Comparison of ENCODE assay signal across 23 mouse cellular contexts in the genomic region with DNA sequence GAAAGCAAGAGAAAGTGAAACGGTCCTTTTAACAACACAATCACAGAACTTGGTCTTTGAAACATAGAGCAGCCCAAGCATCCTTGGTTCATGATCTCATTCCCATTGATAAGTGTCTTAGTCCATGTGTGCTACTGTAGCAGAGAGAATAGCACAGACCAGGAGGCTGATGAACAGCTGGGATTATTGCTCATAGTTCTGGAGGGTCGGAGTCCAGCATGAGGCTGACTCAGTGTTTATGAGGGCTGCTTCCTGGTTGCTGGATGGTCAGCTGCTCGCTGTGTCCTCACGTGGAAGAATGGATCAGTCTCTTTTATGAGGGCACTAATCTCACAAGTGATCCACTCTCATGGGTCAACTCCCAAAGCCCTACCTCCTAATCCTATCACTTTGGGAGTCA.
A peak's percentile ranks its signal among the peaks of the same experiment; 100 is the strongest.
DNase-seq lines count a peak whose midpoint lies in the region; ATAC-seq and TF ChIP-seq lines count a peak whose summit lies in the region.
"Had no signal": no experiment of that assay in that cellular context is flagged by ENCODE, and none has a peak within 500 bp of the region (broad histone marks: within the 10 kb centered on the region; RNA-seq: fewer than 3 reads in every experiment).

No protein-coding gene starts in this region.

- H3K4me2 ChIP-seq in CH12.LX (ENCODE audit: insufficient read depth, low read depth, poor library complexity, severe bottlenecking), result peak overlapping the region; percentile 30; the same call in 1 of the 2 replicates
- H3K4me2 ChIP-seq in intestine, embryonic 14.5 days (ENCODE audit: low read length), result no peak overlapping the region
- H3K4me2 ChIP-seq in intestine, postnatal 0 days (replicated peaks; ENCODE audit: low read depth), result no peak overlapping the region
- H3K4me2 ChIP-seq: forebrain, embryonic 13.5 days; heart, embryonic 12.5 days; heart, embryonic 15.5 days; hindbrain, embryonic 15.5 days had no signal

- no peaks in the 10 kb centered on the region for H3K79me2 ChIP-seq in CH12.LX (replicated peaks; ENCODE audit: control insufficient read depth, extremely low read depth, insufficient read depth, poor library complexity, severe bottlenecking)

- H3K9me3 ChIP-seq in CH12.LX (replicated peaks; ENCODE audit: low read length), result no peaks in the 10 kb centered on the region
- H3K9me3 ChIP-seq in intestine, embryonic 14.5 days (ENCODE audit: control insufficient read depth, low read length), result no peaks in the 10 kb centered on the region
- H3K9me3 ChIP-seq in intestine, postnatal 0 days (ENCODE audit: control insufficient read depth), result no peaks in the 10 kb centered on the region
- H3K9me3 ChIP-seq: forebrain, embryonic 10.5 days; forebrain, embryonic 13.5 days; G1E; heart, embryonic 12.5 days; heart, embryonic 15.5 days; hindbrain, embryonic 15.5 days had no signal

- H3K9ac ChIP-seq in CH12.LX (ENCODE audit: insufficient read depth, low read depth), result no peak overlapping the region
- H3K9ac ChIP-seq in intestine, embryonic 14.5 days (ENCODE audit: low read length), result no peak overlapping the region
- no peak overlapping the region for H3K9ac ChIP-seq in intestine, postnatal 0 days (ENCODE audit: low read depth, low read length)
- H3K9ac ChIP-seq: forebrain, embryonic 13.5 days; heart, embryonic 12.5 days; heart, embryonic 15.5 days; hindbrain, embryonic 15.5 days had no signal

- 62% methylated on average over 4 of the region's 4 CpGs for WGBS in intestine, embryonic 14.5 days
- 35% methylated on average over 4 of the region's 4 CpGs for WGBS in intestine, postnatal 0 days

- peaks cover 0 to 12% of the 10 kb centered on the region in 2 experiments; a peak in 1 of 4 replicates for H3K4me1 ChIP-seq in CH12.LX (ENCODE audit: control insufficient read depth in 1 of 2, insufficient read depth in 2 of 2)
- H3K4me1 ChIP-seq in intestine, embryonic 14.5 days (replicated peaks; ENCODE audit: control insufficient read depth, insufficient read depth, low read length), result no peaks in the 10 kb centered on the region
- H3K4me1 ChIP-seq in intestine, postnatal 0 days (replicated peaks; ENCODE audit: control insufficient read depth, insufficient read depth, low read length), result no peaks in the 10 kb centered on the region
- H3K4me1 ChIP-seq: forebrain, embryonic 10.5 days; heart, embryonic 15.5 days; hindbrain, embryonic 15.5 days had no signal

- DNase-seq in CH12.LX (ENCODE audit: extremely low read depth), result no peak
- DNase-seq in intestine, embryonic 14.5 days (ENCODE audit: low spot score), result no peak
- no peak for DNase-seq in testis, postnatal 10 days (ENCODE audit: low spot score)
- no peak for DNase-seq in right cerebral cortex, postnatal 14 days
- DNase-seq: adrenal gland, adult 2 months; adrenal gland, postnatal 14 days; cerebellum, adult 18-20 months; cerebellum, adult 9-10 months; cerebellum, postnatal 14 days; gastrocnemius, adult 2 months; gastrocnemius, postnatal 14 days; heart, postnatal 14 days; heart, postnatal 4 days; kidney, adult 11 months had no signal

- no peak overlapping the region for H3K27ac ChIP-seq in CH12.LX (ENCODE audit: insufficient read depth, low read depth)
- H3K27ac ChIP-seq in intestine, embryonic 14.5 days (ENCODE audit: low read depth), result no peak overlapping the region
- no peak overlapping the region for H3K27ac ChIP-seq in intestine, postnatal 0 days (ENCODE audit: low read depth, low read length)
- H3K27ac ChIP-seq: forebrain, embryonic 10.5 days; forebrain, embryonic 13.5 days; gastrocnemius, adult 2 months; heart, embryonic 15.5 days; hindbrain, embryonic 15.5 days had no signal

- no peak for TF ChIP-seq EP300 in CH12.LX (IDR thresholded peaks at IDR 0.05; ENCODE audit: low read length)

- peak overlapping the region in 1 of 3 experiments; percentile 15 for H3K4me3 ChIP-seq in CH12.LX (replicated peaks in 1 of 3; ENCODE audit: low read depth in 2 of 3, low read length in 2 of 3, poor library complexity in 1 of 3)
- H3K4me3 ChIP-seq in intestine, embryonic 14.5 days (ENCODE audit: low read depth, low read length), result no peak overlapping the region
- H3K4me3 ChIP-seq in intestine, postnatal 0 days (ENCODE audit: low read depth, low read length), result no peak overlapping the region
- H3K4me3 ChIP-seq: forebrain, embryonic 10.5 days; forebrain, embryonic 13.5 days; gastrocnemius, adult 2 months; heart, embryonic 12.5 days; heart, embryonic 15.5 days; hindbrain, embryonic 15.5 days had no signal

- TF ChIP-seq CTCF in CH12.LX (conservative IDR thresholded peaks at IDR 0.05 in 1 of 2, IDR thresholded peaks at IDR 0.05 in 1 of 2; ENCODE audit: low read depth in 2 of 2, low read length in 2 of 2), result no peak
- TF ChIP-seq CTCF in intestine, postnatal 0 days (IDR thresholded peaks at IDR 0.05; ENCODE audit: low read depth), result no peak

- in situ Hi-C loops in CH12.LX (cut with MboI; ENCODE audit: low pct_ligation_motif_present, low pct_unique_long_range_greater_than_20kb, low sequenced_read_pairs), result no loop called here

- dilution Hi-C loops in CH12.LX (cut with MboI; ENCODE audit: extremely low pct_ligation_motif_present, extremely low pct_unique_long_range_greater_than_20kb, low sequenced_read_pairs), result no loop called here

- 0 out of 2 replicates have a peak, but pooled peaks have one; percentile 43 for ATAC-seq in intestine, embryonic 14.5 days (replicated peaks; ENCODE audit: low FRiP score, low TSS enrichment, low read depth)
- ATAC-seq in intestine, postnatal 0 days, result peak; percentile 97
- ATAC-seq in cerebellum, adult (ENCODE audit: insufficient number of reproducible peaks, low FRiP score, low TSS enrichment), result no peak
- ATAC-seq: forebrain, embryonic 13.5 days; forebrain, embryonic 16.5 days had no signal

- no peak for TF ChIP-seq POLR2A in CH12.LX (IDR thresholded peaks at IDR 0.05; ENCODE audit: low read depth, low read length)

- no peaks in the 10 kb centered on the region for H3K36me3 ChIP-seq in CH12.LX (replicated peaks in 1 of 2; ENCODE audit: control insufficient read depth in 1 of 2, insufficient read depth in 1 of 2, low read length in 1 of 2)
- no peaks in the 10 kb centered on the region for H3K36me3 ChIP-seq in intestine, embryonic 14.5 days (ENCODE audit: control insufficient read depth, insufficient read depth, low read length)
- no peaks in the 10 kb centered on the region for H3K36me3 ChIP-seq in intestine, postnatal 0 days (ENCODE audit: control insufficient read depth, insufficient read depth)
- H3K36me3 ChIP-seq: forebrain, embryonic 10.5 days; G1E; heart, embryonic 15.5 days; hindbrain, embryonic 15.5 days had no signal

- H3K27me3 ChIP-seq in CH12.LX (replicated peaks), result no peaks in the 10 kb centered on the region
- H3K27me3 ChIP-seq in intestine, embryonic 14.5 days (replicated peaks; ENCODE audit: control insufficient read depth, insufficient read depth, low read length), result no peaks in the 10 kb centered on the region
- H3K27me3 ChIP-seq in intestine, postnatal 0 days (replicated peaks; ENCODE audit: control insufficient read depth, insufficient read depth, low read length), result no peaks in the 10 kb centered on the region
- H3K27me3 ChIP-seq: forebrain, embryonic 13.5 days; heart, embryonic 12.5 days; heart, embryonic 15.5 days; hindbrain, embryonic 15.5 days had no signal

- TF ChIP-seq RAD21 in CH12.LX (IDR thresholded peaks at IDR 0.05; ENCODE audit: low read depth, low read length), result no peak

TF ChIP-seq in CH12.LX, 34 proteins besides CTCF, POLR2A, EP300 and RAD21:
- TF ChIP-seq GABPA (IDR thresholded peaks at IDR 0.05; ENCODE audit: insufficient replicate concordance, low read depth, low read length) (no peak), UBTF (IDR thresholded peaks at IDR 0.05; ENCODE audit: low read depth, low read length) (no peak), JUND (conservative IDR thresholded peaks at IDR 0.05; ENCODE audit: low read depth, low read length) (no peak), ZNF384 (IDR thresholded peaks at IDR 0.05; ENCODE audit: low read depth, low read length) (no peak), E2F4 (IDR thresholded peaks at IDR 0.05; ENCODE audit: insufficient replicate concordance, low read depth, low read length) (no peak), CHD2 (IDR thresholded peaks at IDR 0.05; ENCODE audit: low read length) (no peak), ZMIZ1 (IDR thresholded peaks at IDR 0.05; ENCODE audit: low read depth, low read length) (no peak), USF1 (IDR thresholded peaks at IDR 0.05; ENCODE audit: low read depth, low read length) (no peak), SIN3A (IDR thresholded peaks at IDR 0.05; ENCODE audit: low read length) (no peak), NELFE (IDR thresholded peaks at IDR 0.05; ENCODE audit: low read depth, low read length) (no peak), IRF4 (IDR thresholded peaks at IDR 0.05; ENCODE audit: low read depth, low read length) (no peak), USF2 (conservative IDR thresholded peaks at IDR 0.05; ENCODE audit: low read depth, low read length) (no peak), BHLHE40 (IDR thresholded peaks at IDR 0.05; ENCODE audit: low read depth, low read length) (no peak)
